Mouse (Mus musculus): ENCODE measurements around the gene Nr2e1. TPM values are rescaled to one million over a fixed set of nuclear protein-coding genes. Genes with fewer than 3 reads are reported as not detected.

The Nr2e1 gene
- polyA plus RNA-seq, 1 experiment from 2014 or later = 0.08 TPM

GRCm38 (mm10) chr10:42606757-42607156, 23.3 kb upstream of the Nr2e1 start:
- H3K27me3 ChIP-seq (replicated peaks) = peaks cover 55% of the 10 kb centered on the region

DNA sequence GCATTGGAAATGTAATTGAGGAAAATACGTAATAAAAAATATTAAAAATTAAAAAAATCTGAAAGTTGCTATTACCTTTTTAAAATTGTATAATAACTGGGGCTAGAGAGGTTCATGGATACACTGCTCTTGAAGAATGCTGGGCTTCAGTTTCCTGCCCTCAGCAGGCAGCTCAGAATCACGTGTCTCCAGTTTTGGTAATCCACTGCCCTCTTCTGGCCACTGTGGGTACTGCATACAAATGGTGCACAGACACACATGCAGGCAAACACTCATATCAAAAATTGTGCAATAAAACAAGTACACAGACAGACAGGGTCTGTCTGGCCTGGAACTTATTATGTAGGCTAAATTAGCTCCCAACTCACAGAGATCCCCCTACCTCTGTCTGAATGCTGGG, 21.4 kb upstream of the Nr2e1 start:
- H3K36me3 ChIP-seq = no peaks in the 10 kb centered on the region
- H3K9ac ChIP-seq = no peak overlapping the region
- H3K9me3 ChIP-seq (replicated peaks) = peaks cover 19% of the 10 kb centered on the region
- H3K27ac ChIP-seq (ENCODE audit: poor library complexity, severe bottlenecking) = no peak overlapping the region
- ATAC-seq (ENCODE audit: insufficient number of reproducible peaks, low FRiP score) = no peak
- peaks cover 57% of the 10 kb centered on the region for H3K27me3 ChIP-seq (replicated peaks)
- no peaks in the 10 kb centered on the region for H3K4me1 ChIP-seq (replicated peaks)
- no peak overlapping the region for H3K4me3 ChIP-seq
- no peak overlapping the region for H3K4me2 ChIP-seq
- 63% methylated on average over 2 of the region's 2 CpGs for WGBS

More at GRCm38 (mm10) chr10:42606757-42607156, 23.3 kb upstream of the Nr2e1 start:
- Histone ChIP-seq H3K27ac (ENCODE audit: poor library complexity, severe bottlenecking) (no peak overlapping the region), H3K9me3 (replicated peaks) (peaks cover 19% of the 10 kb centered on the region), H3K4me3 (no peak overlapping the region), H3K4me1 (replicated peaks) (no peaks in the 10 kb centered on the region), H3K36me3 (no peaks in the 10 kb centered on the region), H3K4me2 (no peak overlapping the region), H3K9ac (no peak overlapping the region)
- ATAC-seq (ENCODE audit: insufficient number of reproducible peaks, low FRiP score) = no peak
- 66% methylated on average over 4 of the region's 4 CpGs for WGBS

- 21% methylated on average over 10 of the region's 10 CpGs for WGBS
- Histone ChIP-seq H3K4me2 (no peak overlapping the region), H3K27me3 (replicated peaks) (peaks cover 51% of the 10 kb centered on the region), H3K27ac (ENCODE audit: poor library complexity, severe bottlenecking) (no peak overlapping the region), H3K36me3 (no peaks in the 10 kb centered on the region), H3K4me3 (no peak overlapping the region), H3K9me3 (replicated peaks) (peaks cover 12% of the 10 kb centered on the region), H3K9ac (no peak overlapping the region), H3K4me1 (replicated peaks) (no peaks in the 10 kb centered on the region)
- ATAC-seq (ENCODE audit: insufficient number of reproducible peaks, low FRiP score) = no peak
These were observed 18.1 kb upstream of the Nr2e1 start for GRCm38 (mm10) chr10:42601556-42601955.

DNA sequence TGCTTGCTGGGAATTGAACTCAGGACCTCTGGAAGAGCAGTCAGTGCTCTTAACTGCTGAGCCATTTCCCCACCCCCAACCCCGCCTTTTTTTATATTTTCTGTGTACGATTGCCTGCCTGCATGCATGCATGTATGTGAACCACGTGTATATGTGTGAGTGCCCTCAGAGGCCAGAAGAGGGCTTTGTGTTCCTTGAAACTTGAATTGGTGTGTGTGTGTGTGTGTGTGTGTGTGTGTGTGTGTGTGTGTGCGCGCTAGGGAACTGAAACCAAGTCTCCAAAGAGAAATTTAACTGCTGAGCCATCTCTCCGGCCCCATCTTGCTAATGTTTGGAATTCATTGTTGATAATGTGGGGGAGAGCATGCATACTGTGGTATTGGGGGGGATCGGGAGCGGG, 15.2 kb upstream of the Nr2e1 start:
- H3K4me3 ChIP-seq = no peak overlapping the region
- no peak overlapping the region for H3K27ac ChIP-seq (ENCODE audit: poor library complexity, severe bottlenecking)
- ATAC-seq (ENCODE audit: insufficient number of reproducible peaks, low FRiP score) = no peak
- H3K4me1 ChIP-seq (replicated peaks) = no peaks in the 10 kb centered on the region
- H3K27me3 ChIP-seq (replicated peaks) = peaks cover 67% of the 10 kb centered on the region
- no peaks in the 10 kb centered on the region for H3K9me3 ChIP-seq (replicated peaks)
- H3K4me2 ChIP-seq = no peak overlapping the region
- H3K9ac ChIP-seq = no peak overlapping the region
- 81% methylated on average over 8 of the region's 8 CpGs for WGBS
- H3K36me3 ChIP-seq = no peaks in the 10 kb centered on the region

DNA sequence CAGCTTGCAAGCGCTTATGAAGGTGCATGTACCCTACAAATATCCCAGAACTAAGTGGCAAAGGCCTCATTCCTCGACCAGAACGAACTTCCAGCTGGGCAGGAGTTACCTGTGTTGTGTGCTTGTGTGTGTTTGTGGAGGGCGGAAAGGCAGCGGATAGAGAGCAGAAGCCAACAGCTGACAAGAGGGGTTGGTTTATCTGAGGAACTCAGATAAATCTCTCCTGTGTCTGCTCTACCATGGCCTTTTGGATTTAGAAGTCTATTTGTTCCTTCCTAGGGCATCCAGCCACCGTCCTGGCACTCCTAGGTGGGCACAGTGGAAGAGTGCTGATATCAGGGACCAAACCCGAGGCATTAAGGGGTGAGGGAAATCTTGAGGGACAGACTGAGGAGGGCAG, 9.8 kb upstream of the Nr2e1 start:
- H3K36me3 ChIP-seq = no peaks in the 10 kb centered on the region
- H3K9me3 ChIP-seq (replicated peaks) = no peaks in the 10 kb centered on the region
- 9% methylated on average over 7 of the region's 7 CpGs for WGBS
- H3K27me3 ChIP-seq (replicated peaks) = peaks cover 90% of the 10 kb centered on the region
- H3K27ac ChIP-seq (ENCODE audit: poor library complexity, severe bottlenecking) = no peak overlapping the region
- H3K4me2 ChIP-seq = no peak overlapping the region
- H3K4me3 ChIP-seq = no peak overlapping the region
- peaks cover 14% of the 10 kb centered on the region for H3K4me1 ChIP-seq (replicated peaks)
- ATAC-seq (ENCODE audit: insufficient number of reproducible peaks, low FRiP score) = no peak
- H3K9ac ChIP-seq = no peak overlapping the region

DNA sequence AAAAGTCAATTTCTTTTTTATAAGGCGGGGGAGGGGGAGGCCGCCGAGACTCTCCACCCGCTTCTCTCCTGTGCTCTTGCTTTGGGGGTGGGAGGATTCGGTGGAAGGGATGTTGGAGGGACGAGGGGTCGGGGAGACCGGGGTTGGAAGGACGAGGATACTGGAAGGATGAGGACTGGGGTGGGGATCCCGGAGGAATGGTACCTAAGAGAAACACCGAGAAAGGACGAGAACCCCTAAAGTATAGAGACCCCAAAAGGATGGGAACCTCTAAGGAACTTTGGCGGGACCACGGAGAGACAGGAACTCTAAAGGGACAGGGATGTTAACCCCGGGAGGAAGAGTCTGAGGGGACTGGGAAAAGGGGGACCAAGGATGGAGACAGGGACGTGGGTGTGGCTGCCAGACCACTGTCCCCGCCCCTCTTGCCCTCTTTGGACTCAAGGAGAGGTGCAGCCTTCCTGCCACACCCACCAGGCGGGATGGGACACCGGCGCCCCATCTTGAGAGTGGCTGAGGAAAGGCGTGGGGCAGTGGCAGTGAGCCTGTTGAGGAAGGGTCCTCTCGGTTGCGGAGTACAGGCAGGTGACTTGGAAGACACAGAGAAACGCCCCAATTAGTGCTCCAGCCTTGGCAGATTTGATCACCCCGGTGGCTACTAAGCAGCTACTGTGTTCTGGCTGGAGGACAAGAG, 8.7 kb upstream of the Nr2e1 start:
- Histone ChIP-seq H3K9me3 (replicated peaks) (no peaks in the 10 kb centered on the region), H3K4me3 (peak overlapping the region; percentile 39), H3K4me1 (replicated peaks) (peaks cover 14% of the 10 kb centered on the region), H3K4me2 (peak overlapping the region; percentile 62), H3K27me3 (replicated peaks) (peaks cover 94% of the 10 kb centered on the region), H3K9ac (no peak overlapping the region), H3K36me3 (no peaks in the 10 kb centered on the region), H3K27ac (ENCODE audit: poor library complexity, severe bottlenecking) (no peak overlapping the region)
- under 1% methylated on average over 25 of the region's 25 CpGs for WGBS
- 0 out of 2 replicates have a peak, but pooled peaks have one; percentile 33 for ATAC-seq (ENCODE audit: insufficient number of reproducible peaks, low FRiP score)

GRCm38 (mm10) chr10:42591185-42591992, 8.0 kb upstream of the Nr2e1 start:
- Histone ChIP-seq H3K27me3 (replicated peaks) (peaks cover 95% of the 10 kb centered on the region), H3K9me3 (replicated peaks) (0 out of 2 replicates have a peak, but pooled peaks cover 1% of the 10 kb centered on the region), H3K4me3 (peak overlapping the region; percentile 39), H3K9ac (no peak overlapping the region), H3K4me1 (replicated peaks) (peaks cover 14% of the 10 kb centered on the region), H3K36me3 (no peaks in the 10 kb centered on the region), H3K27ac (ENCODE audit: poor library complexity, severe bottlenecking) (no peak overlapping the region), H3K4me2 (peak overlapping the region; percentile 62)
- no peak for ATAC-seq (ENCODE audit: insufficient number of reproducible peaks, low FRiP score)
- WGBS = under 1% methylated on average over 67 of the region's 67 CpGs

- 3% methylated on average over 19 of the region's 19 CpGs for WGBS
- no peak overlapping the region for H3K27ac ChIP-seq (ENCODE audit: poor library complexity, severe bottlenecking)
- peaks cover 96% of the 10 kb centered on the region for H3K27me3 ChIP-seq (replicated peaks)
- peaks cover 14% of the 10 kb centered on the region for H3K4me1 ChIP-seq (replicated peaks)
- no peak overlapping the region for H3K4me2 ChIP-seq
- no peaks in the 10 kb centered on the region for H3K36me3 ChIP-seq
- H3K4me3 ChIP-seq = 0 out of 2 replicates have a peak overlapping the region, but pooled peaks have one; percentile 39
- H3K9me3 ChIP-seq (replicated peaks) = 0 out of 2 replicates have a peak, but pooled peaks cover 3% of the 10 kb centered on the region
- H3K9ac ChIP-seq = no peak overlapping the region
- ATAC-seq (ENCODE audit: insufficient number of reproducible peaks, low FRiP score) = no peak
These were observed 7.1 kb upstream of the Nr2e1 start for GRCm38 (mm10) chr10:42590261-42591184.

GRCm38 (mm10) chr10:42589505-42589904, 6.1 kb upstream of the Nr2e1 start:
- Histone ChIP-seq H3K9ac (no peak overlapping the region), H3K36me3 (no peaks in the 10 kb centered on the region), H3K4me1 (replicated peaks) (peaks cover 16% of the 10 kb centered on the region), H3K27ac (ENCODE audit: poor library complexity, severe bottlenecking) (no peak overlapping the region), H3K4me3 (no peak overlapping the region), H3K27me3 (replicated peaks) (peaks cover 96% of the 10 kb centered on the region), H3K9me3 (replicated peaks) (0 out of 2 replicates have a peak, but pooled peaks cover 3% of the 10 kb centered on the region), H3K4me2 (no peak overlapping the region)
- WGBS = 2% methylated on average over 5 of the region's 5 CpGs
- ATAC-seq (ENCODE audit: insufficient number of reproducible peaks, low FRiP score) = no peak

DNA sequence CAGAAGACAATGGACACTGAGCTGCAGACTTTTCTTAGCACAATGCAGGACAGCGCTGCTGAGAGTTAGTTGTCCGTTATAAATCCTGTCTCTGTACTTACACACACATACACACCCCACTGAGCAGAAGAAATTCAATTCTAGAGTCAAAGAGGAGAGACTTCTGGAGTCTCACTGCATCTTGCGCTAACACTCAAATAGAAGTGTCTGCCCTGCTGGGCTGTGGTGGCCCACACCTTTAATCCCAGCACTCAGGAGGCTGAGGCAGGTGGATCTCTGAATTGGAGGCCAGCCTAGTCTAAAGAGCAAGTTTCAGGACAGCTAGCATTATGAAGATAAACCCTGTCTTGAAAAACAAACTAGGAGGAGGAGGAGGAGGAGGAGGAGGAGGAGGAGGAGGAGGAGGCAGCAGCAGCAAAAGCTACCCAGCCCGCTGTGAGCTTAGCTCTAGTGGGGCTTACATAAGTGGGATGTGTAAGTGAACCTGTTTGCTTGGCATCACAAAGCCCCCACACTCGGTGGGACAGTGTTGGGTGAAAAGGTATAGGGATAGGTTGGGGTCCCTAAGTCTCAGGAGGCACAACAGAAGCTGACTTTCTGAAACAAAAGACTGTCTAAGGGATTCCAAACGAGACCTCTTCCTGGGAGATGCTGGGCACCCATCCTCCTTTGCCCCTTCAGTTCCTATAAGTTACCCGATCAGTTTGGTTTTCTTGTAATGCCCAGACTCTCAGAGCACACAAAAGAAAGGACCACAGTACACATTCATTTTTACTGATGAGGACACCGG, 4.7 kb upstream of the Nr2e1 start:
- Histone ChIP-seq H3K27ac (ENCODE audit: poor library complexity, severe bottlenecking) (no peak overlapping the region), H3K4me3 (no peak overlapping the region), H3K9me3 (replicated peaks) (0 out of 2 replicates have a peak, but pooled peaks cover 3% of the 10 kb centered on the region), H3K9ac (no peak overlapping the region), H3K4me1 (replicated peaks) (peaks cover 28% of the 10 kb centered on the region), H3K27me3 (replicated peaks) (peaks cover 96% of the 10 kb centered on the region), H3K36me3 (no peaks in the 10 kb centered on the region), H3K4me2 (no peak overlapping the region)
- WGBS = 3% methylated on average over 8 of the region's 8 CpGs
- no peak for ATAC-seq (ENCODE audit: insufficient number of reproducible peaks, low FRiP score)
